Mouse (Mus musculus): ENCODE results near the gene Pcbd1. TPM values are rescaled to one million over a fixed set of nuclear protein-coding genes. Genes with fewer than 3 reads are reported as not detected.
"Not testable (repeated sequence)": the region's sequence is repeated elsewhere in the genome, so short reads cannot be mapped to it uniquely, and the experiment has no call there.

Gene Pcbd1
- polyA plus RNA-seq, 1 experiment from 2014 or later = 59.8 TPM

GRCm38 (mm10) chr10:61103564-61104114, 14.5 kb downstream of the Pcbd1 start:
- peaks cover 76% of the 10 kb centered on the region for H3K36me3 ChIP-seq
- 66% methylated on average over 3 of the region's 3 CpGs for WGBS
- H3K4me1 ChIP-seq (replicated peaks) = no peaks in the 10 kb centered on the region
- H3K9ac ChIP-seq = no peak overlapping the region
- H3K27ac ChIP-seq = no peak overlapping the region
- no peak for ATAC-seq (replicated peaks; ENCODE audit: insufficient number of reproducible peaks, insufficient read depth, low FRiP score, low read depth)
- no peak overlapping the region for H3K4me2 ChIP-seq
- H3K4me3 ChIP-seq = no peak overlapping the region
- no peaks in the 10 kb centered on the region for H3K27me3 ChIP-seq
- no peaks in the 10 kb centered on the region for H3K9me3 ChIP-seq (replicated peaks)

DNA sequence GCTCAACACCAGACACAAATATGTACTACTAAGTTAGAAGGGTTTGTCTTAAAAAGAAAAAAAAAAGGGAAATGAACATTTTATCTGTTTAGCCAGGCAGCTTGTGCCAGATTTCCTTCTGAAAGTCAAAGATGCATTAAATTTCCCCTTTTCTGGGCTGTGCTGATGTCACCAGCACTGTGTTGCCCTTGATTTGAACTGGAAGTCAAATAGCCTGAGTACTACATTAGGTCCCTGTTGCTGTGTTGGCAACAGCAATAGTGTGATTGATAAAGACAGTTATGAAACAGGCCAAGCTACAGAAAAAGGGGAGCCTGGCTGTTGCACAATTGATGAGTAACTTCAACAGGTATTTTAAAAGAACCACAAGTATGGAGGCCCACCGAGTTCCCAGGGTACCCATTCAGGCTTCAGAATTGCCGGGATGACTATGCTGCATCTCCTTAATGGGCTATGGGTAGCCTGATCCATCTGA, 25.2 kb downstream of the Pcbd1 start:
- peaks cover 36% of the 10 kb centered on the region for H3K36me3 ChIP-seq
- H3K9ac ChIP-seq = no peak overlapping the region
- H3K4me2 ChIP-seq = no peak overlapping the region
- H3K27me3 ChIP-seq = no peaks in the 10 kb centered on the region
- ATAC-seq (replicated peaks; ENCODE audit: insufficient number of reproducible peaks, insufficient read depth, low FRiP score, low read depth) = no peak
- H3K27ac ChIP-seq = no peak overlapping the region
- no peaks in the 10 kb centered on the region for H3K9me3 ChIP-seq (replicated peaks)
- 91% methylated on average over 2 of the region's 2 CpGs for WGBS
- no peak overlapping the region for H3K4me3 ChIP-seq
- H3K4me1 ChIP-seq (replicated peaks) = no peaks in the 10 kb centered on the region

DNA sequence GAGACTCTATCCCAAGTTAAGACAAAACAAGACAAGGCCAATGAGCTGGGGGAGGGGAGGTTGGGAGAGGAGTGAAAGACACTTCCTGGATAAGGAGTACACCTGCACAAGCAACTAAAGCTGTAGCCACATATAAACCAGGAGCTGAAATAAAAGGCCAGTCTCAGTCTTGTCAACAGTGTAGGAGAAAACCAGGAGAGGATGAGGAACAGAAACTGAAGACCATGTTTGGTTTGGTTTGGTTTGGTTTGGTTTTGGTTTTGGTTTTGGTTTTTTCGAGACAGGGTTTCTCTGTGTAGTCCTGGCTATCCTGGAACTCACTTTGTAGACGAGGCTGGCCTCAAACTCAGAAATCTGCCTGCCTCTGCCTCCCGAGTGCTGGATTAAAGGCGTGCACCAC, 32.6 kb downstream of the Pcbd1 start:
- ATAC-seq (replicated peaks; ENCODE audit: insufficient number of reproducible peaks, insufficient read depth, low FRiP score, low read depth); H3K4me2 ChIP-seq; H3K9ac ChIP-seq; H3K4me3 ChIP-seq; H3K27me3 ChIP-seq; H3K9me3 ChIP-seq (replicated peaks); H3K4me1 ChIP-seq (replicated peaks); H3K27ac ChIP-seq; H3K36me3 ChIP-seq: not testable (repeated sequence)
- WGBS = 84% methylated on average over 4 of the region's 4 CpGs

GRCm38 (mm10) chr10:61123276-61123913, 34.3 kb downstream of the Pcbd1 start:
- Histone ChIP-seq H3K9ac (no peak overlapping the region), H3K4me3 (no peak overlapping the region), H3K27ac (no peak overlapping the region), H3K36me3 (peaks cover 10% of the 10 kb centered on the region; the same call in 1 of the 2 replicates), H3K27me3 (no peaks in the 10 kb centered on the region), H3K9me3 (replicated peaks) (no peaks in the 10 kb centered on the region), H3K4me1 (replicated peaks) (no peaks in the 10 kb centered on the region), H3K4me2 (no peak overlapping the region)
- no peak for ATAC-seq (replicated peaks; ENCODE audit: insufficient number of reproducible peaks, insufficient read depth, low FRiP score, low read depth)
- WGBS = 78% methylated on average over 3 of the region's 3 CpGs

GRCm38 (mm10) chr10:61124462-61124861, 35.3 kb downstream of the Pcbd1 start:
- Histone ChIP-seq H3K27me3 (no peaks in the 10 kb centered on the region), H3K4me1 (replicated peaks) (no peaks in the 10 kb centered on the region), H3K27ac (no peak overlapping the region), H3K4me3 (no peak overlapping the region), H3K36me3 (peaks cover 10% of the 10 kb centered on the region; the same call in 1 of the 2 replicates), H3K9ac (no peak overlapping the region), H3K4me2 (no peak overlapping the region), H3K9me3 (replicated peaks) (no peaks in the 10 kb centered on the region)
- WGBS = 82% methylated on average over 2 of the region's 2 CpGs
- no peak for ATAC-seq (replicated peaks; ENCODE audit: insufficient number of reproducible peaks, insufficient read depth, low FRiP score, low read depth)

DNA sequence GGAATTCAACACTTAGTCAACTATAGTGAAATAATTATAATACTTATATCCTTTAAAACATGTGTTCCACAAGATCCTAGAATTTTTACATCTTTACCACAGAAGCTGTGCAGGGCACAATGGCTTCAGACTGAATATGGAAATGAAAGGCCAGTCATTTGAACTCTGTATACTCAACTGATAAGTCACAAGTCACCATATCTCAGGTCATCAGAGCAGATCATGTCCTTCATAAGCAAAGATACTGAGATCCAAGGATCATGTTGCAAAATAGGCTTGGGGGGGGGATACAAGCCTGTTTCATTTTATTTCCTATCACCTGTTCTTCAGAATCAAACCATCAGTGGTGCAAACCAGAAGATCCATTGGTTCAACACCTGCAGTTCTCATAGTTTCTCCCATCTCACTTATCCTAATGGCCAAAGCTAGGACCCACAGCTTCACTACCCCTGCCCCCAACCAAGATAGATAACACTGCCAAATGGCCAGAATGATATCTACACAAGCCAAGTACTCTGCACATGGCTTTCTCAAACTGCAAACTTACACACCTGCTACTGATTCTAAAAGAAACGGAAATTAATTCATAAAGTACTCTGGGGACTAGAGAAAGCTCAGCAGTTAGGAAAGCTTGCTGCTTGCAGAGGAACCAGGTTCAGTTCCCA, 39.7 kb downstream of the Pcbd1 start:
- no peak for ATAC-seq (replicated peaks; ENCODE audit: insufficient number of reproducible peaks, insufficient read depth, low FRiP score, low read depth)
- no peak overlapping the region for H3K27ac ChIP-seq
- H3K4me3 ChIP-seq = no peak overlapping the region
- H3K27me3 ChIP-seq = no peaks in the 10 kb centered on the region
- no peaks in the 10 kb centered on the region for H3K9me3 ChIP-seq (replicated peaks)
- H3K4me2 ChIP-seq = no peak overlapping the region
- no peaks in the 10 kb centered on the region; the same call in 1 of the 2 replicates for H3K36me3 ChIP-seq
- no peak overlapping the region for H3K9ac ChIP-seq
- H3K4me1 ChIP-seq (replicated peaks) = no peaks in the 10 kb centered on the region
- WGBS = 83% methylated on average over 1 of the region's 1 CpGs

GRCm38 (mm10) chr10:61130959-61131358, 41.8 kb downstream of the Pcbd1 start:
- WGBS = 86% methylated on average over 3 of the region's 3 CpGs
- Histone ChIP-seq H3K27me3 (no peaks in the 10 kb centered on the region), H3K9ac (no peak overlapping the region), H3K27ac (no peak overlapping the region), H3K4me1 (replicated peaks) (no peaks in the 10 kb centered on the region), H3K9me3 (replicated peaks) (no peaks in the 10 kb centered on the region), H3K4me3 (no peak overlapping the region), H3K36me3 (no peaks in the 10 kb centered on the region; the same call in 1 of the 2 replicates), H3K4me2 (no peak overlapping the region)
- no peak for ATAC-seq (replicated peaks; ENCODE audit: insufficient number of reproducible peaks, insufficient read depth, low FRiP score, low read depth)

DNA sequence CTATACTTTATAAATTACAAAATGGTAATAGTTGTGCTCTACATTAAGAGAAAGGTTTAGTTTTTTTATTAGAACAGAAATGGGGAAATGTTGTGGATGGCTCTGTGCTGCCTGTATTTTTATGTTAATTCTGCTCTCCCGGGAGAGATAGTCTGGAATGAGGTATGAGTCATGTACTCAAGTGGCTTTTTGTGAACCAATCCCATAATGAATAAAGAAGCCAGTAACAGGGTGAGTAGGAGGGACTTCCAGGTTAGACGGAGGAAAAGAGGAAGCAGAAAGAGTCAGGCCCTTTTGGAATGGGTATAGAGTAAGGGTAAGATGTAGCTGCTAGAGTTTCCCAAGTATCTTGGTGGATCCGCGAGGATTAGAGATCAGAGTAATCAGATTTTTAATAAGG, 44.9 kb downstream of the Pcbd1 start:
- Histone ChIP-seq H3K9me3 (replicated peaks) (no peaks in the 10 kb centered on the region), H3K27ac (no peak overlapping the region), H3K27me3 (no peaks in the 10 kb centered on the region), H3K4me3 (no peak overlapping the region), H3K4me1 (replicated peaks) (no peaks in the 10 kb centered on the region), H3K4me2 (no peak overlapping the region), H3K9ac (no peak overlapping the region), H3K36me3 (no peaks in the 10 kb centered on the region; the same call in 1 of the 2 replicates)
- WGBS = 71% methylated on average over 4 of the region's 4 CpGs
- ATAC-seq (replicated peaks; ENCODE audit: insufficient number of reproducible peaks, insufficient read depth, low FRiP score, low read depth) = no peak

- peaks cover 2% of the 10 kb centered on the region; the same call in 1 of the 2 replicates for H3K36me3 ChIP-seq
- 51% methylated on average over 3 of the region's 3 CpGs for WGBS
- no peak overlapping the region for H3K9ac ChIP-seq
- no peaks in the 10 kb centered on the region for H3K27me3 ChIP-seq
- no peak overlapping the region for H3K4me3 ChIP-seq
- H3K4me2 ChIP-seq = no peak overlapping the region
- no peak for ATAC-seq (replicated peaks; ENCODE audit: insufficient number of reproducible peaks, insufficient read depth, low FRiP score, low read depth)
- no peaks in the 10 kb centered on the region for H3K4me1 ChIP-seq (replicated peaks)
- no peak overlapping the region for H3K27ac ChIP-seq
- H3K9me3 ChIP-seq (replicated peaks) = no peaks in the 10 kb centered on the region
Observed at GRCm38 (mm10) chr10:61135226-61135839, 46.2 kb downstream of the Pcbd1 start.

- whole genome bisulfite sequencing = 61% methylated on average over 1 of the region's 1 CpGs
- no peaks in the 10 kb centered on the region for H3K4me1 ChIP-seq (replicated peaks)
- H3K36me3 ChIP-seq = peaks cover 2% of the 10 kb centered on the region; the same call in 1 of the 2 replicates
- no peak overlapping the region for H3K4me2 ChIP-seq
- no peaks in the 10 kb centered on the region for H3K27me3 ChIP-seq
- H3K9ac ChIP-seq = no peak overlapping the region
- H3K27ac ChIP-seq = no peak overlapping the region
- no peak overlapping the region for H3K4me3 ChIP-seq
- no peaks in the 10 kb centered on the region for H3K9me3 ChIP-seq (replicated peaks)
- ATAC-seq (replicated peaks; ENCODE audit: insufficient number of reproducible peaks, insufficient read depth, low FRiP score, low read depth) = no peak
Observed at GRCm38 (mm10) chr10:61137567-61137966, 48.4 kb downstream of the Pcbd1 start.

DNA sequence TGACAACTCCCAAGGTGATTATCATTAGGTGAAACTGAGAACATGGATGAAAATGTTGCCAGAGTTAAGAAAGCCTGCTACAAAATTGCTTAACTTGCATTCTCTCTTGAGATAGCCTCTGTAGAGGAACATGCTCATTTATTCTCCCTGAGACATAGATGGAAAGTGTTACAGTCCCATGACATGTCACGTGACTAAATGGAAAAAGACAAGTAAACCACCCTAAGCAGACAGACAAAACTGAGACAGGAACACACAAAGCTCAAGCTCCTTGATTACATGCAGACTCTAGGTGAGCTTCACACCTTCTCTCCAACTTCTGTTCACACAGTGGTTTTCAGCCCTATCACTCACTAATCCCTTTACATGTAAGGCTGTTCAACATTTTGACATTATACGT, 54.2 kb downstream of the Pcbd1 start:
- Histone ChIP-seq H3K36me3 (peaks cover 2% of the 10 kb centered on the region; the same call in 1 of the 2 replicates), H3K27ac (no peak overlapping the region), H3K27me3 (no peaks in the 10 kb centered on the region), H3K9me3 (replicated peaks) (no peaks in the 10 kb centered on the region), H3K4me3 (no peak overlapping the region), H3K4me2 (no peak overlapping the region), H3K4me1 (replicated peaks) (peaks cover 5% of the 10 kb centered on the region), H3K9ac (no peak overlapping the region)
- WGBS = 78% methylated on average over 2 of the region's 2 CpGs
- no peak for ATAC-seq (replicated peaks; ENCODE audit: insufficient number of reproducible peaks, insufficient read depth, low FRiP score, low read depth)
